Mouse (Mus musculus) heart, postnatal 0 days (tissue): ENCODE results near the gene Sipa1l2. TPM values are rescaled to one million over a fixed set of nuclear protein-coding genes. Genes with fewer than 3 reads are reported as not detected.

Experiments
- ATAC-seq: fragments of 200-750 bp; cut with Nextera tagmentation; 2 replicates; pipeline ENCODE4 v1.8.0; 2017; ENCODE audit warnings: low read depth, moderate number of reproducible peaks, moderate library complexity; ENCODE audit not compliant: insufficient read depth
- DNase-seq: peaks from one replicate; pipeline ENCODE4 v3.0.0-alpha.2; 2016; ENCODE audit warnings: low spot score
- H3K27ac ChIP-seq: fragments of 300-500 bp; sonication (generic); 2 replicates; pipeline ENCODE4 v1.5.1; 2014; ENCODE audit warnings: low read depth, mild to moderate bottlenecking
- H3K27me3 ChIP-seq: fragments of 300-500 bp; sonication (generic); 2 replicates; pipeline ENCODE4 v1.6.1; 2014; ENCODE audit warnings: low read length, mixed read lengths; ENCODE audit not compliant: control insufficient read depth, insufficient read depth
- H3K36me3 ChIP-seq: fragments of 300-500 bp; sonication (generic); replicated peaks from 2 replicates; pipeline ENCODE4 v1.6.1; 2014; ENCODE audit warnings: low read length, mixed read lengths; ENCODE audit not compliant: control insufficient read depth, insufficient read depth
- H3K4me1 ChIP-seq: fragments of 300-500 bp; sonication (generic); 2 replicates; pipeline ENCODE4 v1.6.1; 2014; ENCODE audit warnings: antibody characterized with exemption; ENCODE audit not compliant: control insufficient read depth, insufficient read depth
- H3K4me2 ChIP-seq: fragments of 300-500 bp; sonication (generic); 2 replicates; pipeline ENCODE4 v1.6.1; 2014; ENCODE audit warnings: low read depth, mild to moderate bottlenecking, low read length, moderate library complexity
- H3K4me3 ChIP-seq: fragments of 300-500 bp; sonication (generic); 2 replicates; pipeline ENCODE4 v1.5.1; 2014; ENCODE audit warnings: low read depth, low read length
- H3K9ac ChIP-seq: fragments of 300-500 bp; sonication (generic); replicated peaks from 2 replicates; pipeline ENCODE4 v1.6.1; 2014; ENCODE audit warnings: low read depth, low read length, mixed read lengths
- H3K9me3 ChIP-seq: fragments of 300-500 bp; sonication (generic); replicated peaks from 2 replicates; pipeline ENCODE4 v1.6.1; 2016; ENCODE audit warnings: low read length; ENCODE audit not compliant: control insufficient read depth
- CTCF ChIP-seq: IDR thresholded peaks from 2 replicates; pipeline ENCODE4 v1.5.1; 2016; ENCODE audit warnings: antibody characterized with exemption, control low read depth, low read depth
- EP300 ChIP-seq: IDR thresholded peaks from 2 replicates; pipeline ENCODE4 v1.6.1; 2016; ENCODE audit warnings: antibody characterized with exemption, low read depth
- WGBS: fragments of 180-500 bp; shearing (Covaris S2); extraction: QIAGEN DNeasy Blood & Tissue Kit; methylation state at CpG from one replicate; pipeline ENCODE4 v1.1.7; 2014; 5-methylcytosine and 5-hydroxymethylcytosine counted together
- polyA plus RNA-seq: library from polyadenylated mRNA; unstranded; fragments of >200 nt; fragmentation: Nextera tagmentation; extraction: Ambion mirVana; gene quantifications from 2 replicates; pipeline ENCODE4 v1.2.1, GENCODE M21; 2015
- total RNA-seq: library from RNA; depleted of rRNA; stranded (reverse); fragments of >200 nt; gene quantifications from 2 replicates; pipeline ENCODE4 v1.2.3, GENCODE M21; 2014; ENCODE audit warnings: low replicate concordance

The Sipa1l2 gene
- total and polyA plus RNA-seq, 2 experiments from 2014 or later, result 13.6 to 65.8 TPM

GRCm38 (mm10) chr8:125567569-125567968 lies 2.0 kb downstream of the Sipa1l2 start:
- TF ChIP-seq EP300 (no peak), CTCF (peak; percentile 21; the same call in 1 of the 2 replicates)
- Histone ChIP-seq H3K36me3 (no peaks in the 10 kb centered on the region), H3K27ac (no peak overlapping the region), H3K27me3 (no peaks in the 10 kb centered on the region), H3K4me1 (peaks cover 40% of the 10 kb centered on the region), H3K9ac (peak overlapping the region; percentile 95), H3K4me3 (peak overlapping the region; percentile 94), H3K9me3 (no peaks in the 10 kb centered on the region), H3K4me2 (peak overlapping the region; percentile 72)
- DNase-seq (no peak), ATAC-seq (no peak)
- 46% methylated on average over 7 of the region's 7 CpGs for WGBS

GRCm38 (mm10) chr8:125562878-125563277 lies 6.7 kb downstream of the Sipa1l2 start:
- TF ChIP-seq EP300 (no peak), CTCF (no peak)
- no peaks in the 10 kb centered on the region for H3K27me3 ChIP-seq
- no peak for DNase-seq
- H3K4me3 ChIP-seq, result no peak overlapping the region
- 61% methylated on average over 8 of the region's 8 CpGs for WGBS
- peaks cover 76% of the 10 kb centered on the region for H3K4me1 ChIP-seq
- no peaks in the 10 kb centered on the region for H3K36me3 ChIP-seq
- H3K9ac ChIP-seq, result no peak overlapping the region
- no peaks in the 10 kb centered on the region for H3K9me3 ChIP-seq
- H3K4me2 ChIP-seq, result no peak overlapping the region
- no peak for ATAC-seq
- no peak overlapping the region for H3K27ac ChIP-seq

GRCm38 (mm10) chr8:125560825-125561490 lies 8.7 kb downstream of the Sipa1l2 start:
- Histone ChIP-seq H3K4me2 (no peak overlapping the region), H3K9me3 (no peaks in the 10 kb centered on the region), H3K27me3 (no peaks in the 10 kb centered on the region), H3K36me3 (no peaks in the 10 kb centered on the region), H3K4me3 (no peak overlapping the region), H3K4me1 (peaks cover 78% of the 10 kb centered on the region), H3K9ac (no peak overlapping the region), H3K27ac (peak overlapping the region; percentile 52; the same call in 1 of the 2 replicates)
- ATAC-seq (no peak), DNase-seq (no peak)
- TF ChIP-seq CTCF (no peak), EP300 (no peak)
- 47% methylated on average over 11 of the region's 11 CpGs for WGBS

- Histone ChIP-seq H3K9ac (no peak overlapping the region), H3K27ac (peak overlapping the region; percentile 88), H3K27me3 (no peaks in the 10 kb centered on the region), H3K36me3 (no peaks in the 10 kb centered on the region), H3K4me1 (peaks cover 80% of the 10 kb centered on the region), H3K4me3 (no peak overlapping the region), H3K4me2 (peak overlapping the region; percentile 42), H3K9me3 (no peaks in the 10 kb centered on the region)
- ATAC-seq, result no peak
- TF ChIP-seq CTCF, result no peak
- no peak for TF ChIP-seq EP300
- DNase-seq, result no peak
- 28% methylated on average over 5 of the region's 5 CpGs for WGBS
Observed at GRCm38 (mm10) chr8:125559066-125559653, 10.4 kb downstream of the Sipa1l2 start.

GRCm38 (mm10) chr8:125558109-125559065 lies 11.2 kb downstream of the Sipa1l2 start:
- Histone ChIP-seq H3K4me1 (peaks cover 80% of the 10 kb centered on the region), H3K9me3 (no peaks in the 10 kb centered on the region), H3K27ac (peak overlapping the region; percentile 88), H3K4me2 (peak overlapping the region; percentile 42), H3K36me3 (no peaks in the 10 kb centered on the region), H3K9ac (peak overlapping the region; percentile 18), H3K4me3 (peak overlapping the region; percentile 16), H3K27me3 (no peaks in the 10 kb centered on the region)
- TF ChIP-seq EP300 (no peak), CTCF (no peak)
- ATAC-seq (peak; percentile 52; the same call in 1 of the 2 replicates), DNase-seq (peak; percentile 78)
- WGBS, result 8% methylated on average over 23 of the region's 23 CpGs
